8 mouse cellular contexts compared by ENCODE assay signal in the genomic region with DNA sequence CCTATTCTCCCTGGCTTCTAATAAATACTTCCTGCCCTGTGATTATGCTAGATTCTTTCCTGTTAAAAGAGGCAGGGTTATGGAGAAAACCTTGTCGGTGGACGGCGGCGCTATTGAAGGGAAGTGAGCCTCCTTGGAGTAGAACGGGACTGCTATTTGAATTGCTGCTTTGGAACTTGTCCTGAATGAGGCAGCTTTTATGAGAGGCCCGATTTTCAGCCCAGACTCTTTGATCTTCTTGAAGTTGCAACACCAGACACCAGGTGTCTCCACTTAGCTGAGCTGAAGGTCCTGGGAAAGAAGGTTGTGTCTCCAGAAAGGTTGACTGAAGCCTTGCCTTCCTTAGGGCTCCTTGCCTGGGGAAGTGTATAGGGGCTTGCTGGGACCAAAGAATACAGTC.
DNase-seq lines count a peak whose midpoint lies in the region; ATAC-seq lines count a peak whose summit lies in the region.

No protein-coding gene starts in this region.

- no peaks in the 10 kb centered on the region for H3K27me3 ChIP-seq in midbrain, embryonic 11.5 days (ENCODE audit: control insufficient read depth, insufficient read depth, low read length)

- no peak for ATAC-seq in midbrain, embryonic 11.5 days (ENCODE audit: low FRiP score)

- DNase-seq in heart, adult 11 months = peak; percentile 83
- no peak for DNase-seq in heart, postnatal 14 days
- peak; percentile 23 for DNase-seq in urinary bladder, postnatal 25 days (ENCODE audit: low spot score)
- no peak for DNase-seq in urinary bladder, postnatal 10 days (ENCODE audit: low spot score)
- peak; percentile 44 for DNase-seq in kidney, adult 11 months
- DNase-seq in lung, postnatal 14 days = peak; percentile 46
- no peak for DNase-seq in midbrain, embryonic 11.5 days (ENCODE audit: low spot score, missing footprints)
- no peak for DNase-seq in cerebellum, adult 9-11 months

- no peak overlapping the region for H3K4me3 ChIP-seq in midbrain, embryonic 11.5 days (ENCODE audit: low read depth, low read length)

- H3K4me1 ChIP-seq in midbrain, embryonic 11.5 days (ENCODE audit: control insufficient read depth, insufficient read depth, low read length) = peaks cover 11% of the 10 kb centered on the region

- 81% methylated on average over 6 of the region's 6 CpGs for WGBS in midbrain, embryonic 11.5 days

- no peak overlapping the region; the same call in 1 of the 2 replicates for H3K27ac ChIP-seq in midbrain, embryonic 11.5 days (ENCODE audit: low read depth, low read length)

- no peak overlapping the region for H3K4me2 ChIP-seq in midbrain, embryonic 11.5 days

- no peaks in the 10 kb centered on the region for H3K36me3 ChIP-seq in midbrain, embryonic 11.5 days (ENCODE audit: control insufficient read depth, insufficient read depth, low read length)

- H3K9ac ChIP-seq in midbrain, embryonic 11.5 days (ENCODE audit: low read length) = no peak overlapping the region

- intact Hi-C loops in heart, postnatal 14 days (cut with DNase I) = loop anchor here (5.0 kb wide), 2 partner anchors 75 to 90 kb away; no protein-coding TSS in a partner anchor

- H3K9me3 ChIP-seq in midbrain, embryonic 11.5 days (ENCODE audit: control insufficient read depth, low read length) = no peaks in the 10 kb centered on the region

Comparison
In these comparisons a context has a peak if more than half of its experiments do, and no peak if none do; other contexts are left out.
1. DNase-seq: peak in heart, adult 11 months (single experiment), urinary bladder, postnatal 25 days (single experiment), kidney, adult 11 months (single experiment) and lung, postnatal 14 days (single experiment); none in heart, postnatal 14 days (0 of 2), urinary bladder, postnatal 10 days (single experiment), midbrain, embryonic 11.5 days (single experiment) and cerebellum, adult 9-11 months (single experiment).